Mouse (Mus musculus): ENCODE measurements at regions not wholly inside any gene's neighbourhood (a gene's known extent, or its start where the extent isn't known, plus 50 kb on each side); places are given as distances from the start of the nearest gene placed in this dataset.
A peak's percentile ranks its signal among the peaks of the same experiment; 100 is the strongest.
"Not testable (repeated sequence)": the region's sequence is repeated elsewhere in the genome, so short reads cannot be mapped to it uniquely, and the experiment has no call there.

GRCm38 (mm10) chr17:66206074-66206473 is 82.8 kb downstream of the Ddx11 start:
- Histone ChIP-seq H3K36me3 (no peaks in the 10 kb centered on the region), H3K4me1 (replicated peaks) (no peaks in the 10 kb centered on the region), H3K9me3 (no peaks in the 10 kb centered on the region), H3K9ac (no peak overlapping the region), H3K27me3 (replicated peaks) (no peaks in the 10 kb centered on the region), H3K4me2 (replicated peaks) (no peak overlapping the region), H3K4me3 (replicated peaks) (no peak overlapping the region), H3K27ac (no peak overlapping the region)
- 87% methylated on average over 2 of the region's 2 CpGs for WGBS
- ATAC-seq: no peak

GRCm38 (mm10) chr17:66207653-66208497 is 84.6 kb downstream of the Ddx11 start:
- H3K27ac ChIP-seq: not testable (repeated sequence)
- WGBS: 71% methylated on average over 6 of the region's 6 CpGs

GRCm38 (mm10) chr17:66208803-66209515 is 85.6 kb downstream of the Ddx11 start:
- WGBS: 43% methylated on average over 4 of the region's 6 CpGs
- H3K27ac ChIP-seq; H3K9ac ChIP-seq; H3K4me1 ChIP-seq (replicated peaks); H3K4me3 ChIP-seq (replicated peaks); H3K4me2 ChIP-seq (replicated peaks); H3K27me3 ChIP-seq (replicated peaks); H3K36me3 ChIP-seq; H3K9me3 ChIP-seq: not testable (repeated sequence)
- peak; percentile 86 for ATAC-seq

More at GRCm38 (mm10) chr17:66207653-66208497, 84.6 kb downstream of the Ddx11 start:
- 0 out of 2 replicates have a peak, but pooled peaks have one; percentile 34 for ATAC-seq
- not testable (repeated sequence) for H3K9ac ChIP-seq; H3K36me3 ChIP-seq; H3K4me2 ChIP-seq (replicated peaks); H3K27me3 ChIP-seq (replicated peaks); H3K4me1 ChIP-seq (replicated peaks); H3K4me3 ChIP-seq (replicated peaks); H3K9me3 ChIP-seq

GRCm38 (mm10) chr17:66211561-66211960 is 88.2 kb downstream of the Ddx11 start:
- Histone ChIP-seq H3K9ac (no peak overlapping the region), H3K9me3 (no peaks in the 10 kb centered on the region), H3K36me3 (no peaks in the 10 kb centered on the region), H3K4me3 (replicated peaks) (no peak overlapping the region), H3K27me3 (replicated peaks) (no peaks in the 10 kb centered on the region), H3K4me1 (replicated peaks) (no peaks in the 10 kb centered on the region), H3K27ac (no peak overlapping the region), H3K4me2 (replicated peaks) (no peak overlapping the region)
- 87% methylated on average over 7 of the region's 7 CpGs for WGBS
- no peak for ATAC-seq

- Histone ChIP-seq H3K27ac (no peak overlapping the region), H3K36me3 (no peaks in the 10 kb centered on the region), H3K4me3 (replicated peaks) (no peak overlapping the region), H3K4me1 (replicated peaks) (no peaks in the 10 kb centered on the region), H3K4me2 (replicated peaks) (no peak overlapping the region), H3K27me3 (replicated peaks) (no peaks in the 10 kb centered on the region), H3K9me3 (no peaks in the 10 kb centered on the region), H3K9ac (no peak overlapping the region)
- 89% methylated on average over 9 of the region's 9 CpGs for WGBS
- ATAC-seq: no peak
Observed at GRCm38 (mm10) chr17:66212616-66213015, 89.3 kb downstream of the Ddx11 start.

GRCm38 (mm10) chr17:66218321-66218720 is 95.0 kb downstream of the Ddx11 start:
- Histone ChIP-seq H3K4me2 (replicated peaks) (no peak overlapping the region), H3K36me3 (no peaks in the 10 kb centered on the region), H3K27me3 (replicated peaks) (no peaks in the 10 kb centered on the region), H3K4me1 (replicated peaks) (no peaks in the 10 kb centered on the region), H3K27ac (no peak overlapping the region), H3K9me3 (no peaks in the 10 kb centered on the region), H3K4me3 (replicated peaks) (no peak overlapping the region), H3K9ac (no peak overlapping the region)
- ATAC-seq: no peak
- WGBS: 93% methylated on average over 6 of the region's 6 CpGs

GRCm38 (mm10) chr17:66219669-66220435 is 96.5 kb downstream of the Ddx11 start:
- Histone ChIP-seq H3K4me2 (replicated peaks) (no peak overlapping the region), H3K36me3 (no peaks in the 10 kb centered on the region), H3K4me1 (replicated peaks) (no peaks in the 10 kb centered on the region), H3K9me3 (no peaks in the 10 kb centered on the region), H3K9ac (no peak overlapping the region), H3K27me3 (replicated peaks) (no peaks in the 10 kb centered on the region), H3K27ac (no peak overlapping the region), H3K4me3 (replicated peaks) (no peak overlapping the region)
- ATAC-seq: no peak
- WGBS: 63% methylated on average over 16 of the region's 16 CpGs

- Histone ChIP-seq H3K9ac (no peak overlapping the region), H3K27ac (no peak overlapping the region), H3K4me3 (replicated peaks) (no peak overlapping the region), H3K9me3 (no peaks in the 10 kb centered on the region), H3K36me3 (no peaks in the 10 kb centered on the region), H3K4me2 (replicated peaks) (no peak overlapping the region), H3K27me3 (replicated peaks) (no peaks in the 10 kb centered on the region), H3K4me1 (replicated peaks) (no peaks in the 10 kb centered on the region)
- ATAC-seq: peak; percentile 51
- 10% methylated on average over 8 of the region's 8 CpGs for WGBS
Observed at GRCm38 (mm10) chr17:66221256-66221655, 97.9 kb downstream of the Ddx11 start.

GRCm38 (mm10) chr17:66223711-66224110 is 100.4 kb downstream of the Ddx11 start:
- ATAC-seq: no peak
- Histone ChIP-seq H3K27me3 (replicated peaks) (no peaks in the 10 kb centered on the region), H3K4me1 (replicated peaks) (no peaks in the 10 kb centered on the region), H3K9ac (no peak overlapping the region), H3K27ac (no peak overlapping the region), H3K4me3 (replicated peaks) (no peak overlapping the region), H3K4me2 (replicated peaks) (no peak overlapping the region), H3K9me3 (no peaks in the 10 kb centered on the region), H3K36me3 (no peaks in the 10 kb centered on the region)
- 89% methylated on average over 13 of the region's 13 CpGs for WGBS

- Histone ChIP-seq H3K27me3 (replicated peaks) (no peaks in the 10 kb centered on the region), H3K9me3 (no peaks in the 10 kb centered on the region), H3K36me3 (no peaks in the 10 kb centered on the region), H3K27ac (no peak overlapping the region), H3K4me3 (replicated peaks) (no peak overlapping the region), H3K9ac (no peak overlapping the region), H3K4me1 (replicated peaks) (no peaks in the 10 kb centered on the region), H3K4me2 (replicated peaks) (no peak overlapping the region)
- 44% methylated on average over 7 of the region's 7 CpGs for WGBS
- ATAC-seq: no peak
Observed at GRCm38 (mm10) chr17:66224241-66224640, 100.9 kb downstream of the Ddx11 start.

- Histone ChIP-seq H3K36me3 (no peaks in the 10 kb centered on the region), H3K4me1 (replicated peaks) (no peaks in the 10 kb centered on the region; the same call in 1 of the 2 replicates), H3K27me3 (replicated peaks) (no peaks in the 10 kb centered on the region), H3K27ac (no peak overlapping the region), H3K4me3 (replicated peaks) (no peak overlapping the region), H3K9ac (no peak overlapping the region), H3K9me3 (no peaks in the 10 kb centered on the region), H3K4me2 (replicated peaks) (no peak overlapping the region)
- ATAC-seq: no peak
- WGBS: 85% methylated on average over 8 of the region's 8 CpGs
Observed at GRCm38 (mm10) chr17:66232391-66232790, 109.1 kb downstream of the Ddx11 start.

- ATAC-seq: no peak
- Histone ChIP-seq H3K36me3 (no peaks in the 10 kb centered on the region), H3K9me3 (no peaks in the 10 kb centered on the region), H3K4me3 (replicated peaks) (no peak overlapping the region), H3K27me3 (replicated peaks) (no peaks in the 10 kb centered on the region), H3K4me2 (replicated peaks) (0 out of 2 replicates have a peak overlapping the region, but pooled peaks have one; percentile 37), H3K4me1 (replicated peaks) (no peaks in the 10 kb centered on the region; the same call in 1 of the 2 replicates), H3K9ac (no peak overlapping the region), H3K27ac (no peak overlapping the region)
- WGBS: 63% methylated on average over 18 of the region's 18 CpGs
Observed at GRCm38 (mm10) chr17:66232891-66233421, 109.6 kb downstream of the Ddx11 start.

All from intestine, embryonic 15.5 days (tissue).